Mouse (Mus musculus) thymus, adult 2 months (tissue): ENCODE measurements around the gene Plxnc1.

Experiments used
- CTCF ChIP-seq: fragments of 200-500 bp; IDR thresholded peaks from 2 replicates; pipeline ENCODE4 v1.5.1; 2012; ENCODE audit warnings: mild to moderate bottlenecking, control low read depth, low read length, moderate library complexity, borderline replicate concordance; ENCODE audit not compliant: control insufficient read depth, poor library complexity, insufficient read depth; ENCODE audit errors: extremely low read depth
- POLR2A ChIP-seq: fragments of 200-500 bp; IDR thresholded peaks from 2 replicates; pipeline ENCODE4 v1.6.1; 2012; ENCODE audit warnings: mild to moderate bottlenecking, low read length, control low read depth, moderate library complexity; ENCODE audit not compliant: control insufficient read depth, poor library complexity, insufficient read depth; ENCODE audit errors: extremely low read depth

- TF ChIP-seq CTCF (no peak), POLR2A (no peak)
These were observed 150.7 kb downstream of the Plxnc1 start for GRCm38 (mm10) chr10:94793914-94794313.
